Mouse (Mus musculus) A20 (cell line): Measurements from ENCODE around the gene Pld1.

Source experiments
- DNase-seq: peaks from one replicate; pipeline ENCODE4 v3.0.0-alpha.2; 2011; ENCODE audit warnings: low read depth, low spot score

Pld1 gene

DNA sequence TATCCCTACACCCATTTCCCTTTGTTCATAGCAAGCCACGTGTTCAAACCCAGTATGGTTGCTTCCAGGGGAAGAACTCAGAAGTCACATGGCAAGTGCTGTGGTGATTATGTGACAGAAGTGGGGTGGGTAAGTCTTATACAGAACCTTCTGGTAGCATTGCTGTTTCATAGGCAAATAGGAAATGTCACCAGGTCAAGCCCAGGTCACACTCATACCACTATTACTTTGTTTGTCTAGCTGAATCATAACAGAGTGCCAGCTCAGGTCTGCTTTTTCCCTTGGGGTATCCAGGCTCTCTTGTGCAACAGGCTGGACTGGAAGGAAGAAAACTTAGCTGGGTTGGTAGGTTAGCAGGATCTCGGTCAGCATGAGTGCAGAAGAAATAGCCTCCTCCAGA is 219.5 kb downstream of the Pld1 start:
- no peak for DNase-seq

DNA sequence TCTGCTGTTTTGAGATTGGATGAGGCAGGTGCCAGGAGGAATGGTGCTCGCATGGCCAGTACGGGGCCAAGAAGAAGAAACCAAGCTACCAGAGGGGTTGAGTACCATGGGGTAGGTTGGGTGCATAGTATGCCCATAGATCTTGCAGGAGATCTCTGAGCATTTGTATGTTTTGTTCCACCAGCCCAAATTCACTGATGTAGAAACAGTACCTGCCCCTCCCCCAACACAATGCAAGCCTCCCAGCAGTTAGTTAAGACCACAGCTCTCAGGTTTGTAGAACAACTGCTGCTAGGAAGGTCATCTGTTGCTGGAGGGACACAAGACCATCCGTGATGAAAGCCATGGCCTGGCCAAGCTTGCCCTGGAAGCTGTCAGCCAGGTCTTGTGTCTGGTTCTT is 220.4 kb downstream of the Pld1 start:
- no peak for DNase-seq

DNA sequence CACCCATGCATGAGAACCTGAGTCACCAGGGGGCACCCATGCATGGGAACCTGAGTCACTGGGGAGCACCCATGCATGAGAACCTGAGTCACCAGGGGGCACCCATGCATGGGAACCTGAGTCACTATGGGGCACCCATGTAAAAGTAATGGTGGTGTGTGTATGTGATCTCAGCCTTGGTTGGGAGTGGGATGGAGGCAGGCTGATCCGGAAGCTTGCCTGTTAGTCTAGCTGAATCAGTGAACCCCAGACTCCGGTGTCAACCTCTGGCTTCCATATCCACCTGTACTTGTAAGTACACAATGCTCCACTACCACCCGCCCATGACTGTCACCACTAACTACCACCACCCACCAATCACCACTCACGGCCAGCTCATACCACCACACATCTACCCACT is 223.9 kb downstream of the Pld1 start:
- DNase-seq, result no peak

DNA sequence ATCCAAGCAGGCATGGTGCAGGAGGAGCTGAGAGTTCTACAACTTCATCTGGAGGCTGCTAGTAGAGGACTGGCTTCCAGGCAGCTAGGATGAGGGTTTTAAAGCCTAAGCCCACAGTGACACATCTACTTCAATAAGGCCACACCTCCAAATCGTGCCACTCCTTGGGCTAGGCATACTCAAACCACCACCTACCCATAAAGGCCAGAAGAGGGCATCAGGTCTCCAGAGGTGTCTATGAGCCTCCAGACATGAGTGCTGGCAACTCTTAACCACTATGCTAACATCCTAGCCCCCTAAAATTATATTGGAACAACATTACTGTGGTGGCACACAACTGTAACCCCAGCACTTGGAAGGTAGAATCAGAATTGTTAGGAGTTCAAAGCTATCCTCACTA is 226.2 kb downstream of the Pld1 start:
- no peak for DNase-seq

DNA sequence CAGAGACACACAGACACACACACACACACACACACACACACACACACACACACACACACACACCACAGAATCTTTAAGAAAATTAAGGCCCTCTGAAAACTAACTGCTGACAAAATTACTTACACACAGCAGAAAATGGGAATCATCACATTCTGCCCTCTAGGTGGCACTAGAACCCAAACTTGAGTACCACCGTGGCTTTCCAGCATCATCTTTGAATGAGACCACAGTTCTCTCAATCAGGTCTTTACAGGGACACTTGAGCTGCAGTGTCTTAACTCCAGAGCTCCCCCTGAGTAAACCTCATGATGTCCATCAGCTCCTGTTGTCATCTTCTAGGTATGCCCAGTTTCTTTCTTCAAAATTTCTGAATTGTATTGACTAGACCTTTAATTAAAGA is 227.1 kb downstream of the Pld1 start:
- no peak for DNase-seq

DNA sequence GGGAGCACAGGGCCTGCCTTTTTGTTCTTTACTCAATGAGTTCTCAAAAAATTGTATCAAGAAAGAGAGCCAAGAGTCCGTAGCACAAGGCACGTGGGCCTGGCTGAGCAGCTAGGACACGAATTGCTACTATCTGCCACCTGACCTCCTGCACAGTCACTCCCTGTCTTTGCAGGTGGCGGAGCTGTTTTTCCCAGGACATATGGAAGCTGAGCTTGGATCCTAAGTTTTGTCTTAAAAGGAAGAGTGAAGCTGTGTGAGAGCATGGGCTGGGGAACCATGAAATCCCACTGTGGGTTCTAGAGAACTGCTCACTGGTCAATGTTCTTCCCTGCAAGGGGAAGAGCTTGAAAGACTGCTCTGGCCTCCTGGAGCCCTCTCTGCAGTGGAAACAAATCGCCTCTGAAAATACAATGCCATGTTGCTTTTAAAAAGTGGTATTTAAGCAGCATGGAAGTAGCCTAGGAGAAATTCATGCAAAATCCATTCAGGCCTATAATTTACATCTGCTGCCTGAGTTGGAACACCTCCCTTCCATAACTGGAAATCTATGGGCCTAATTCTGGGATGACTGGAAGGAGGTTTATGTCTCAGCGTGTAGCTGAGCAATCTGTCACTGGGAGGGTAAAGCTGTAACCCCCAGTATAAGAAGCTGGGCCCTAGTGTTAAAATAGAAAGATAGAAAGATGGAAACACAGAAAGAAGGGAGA is 229.5 kb downstream of the Pld1 start:
- no peak for DNase-seq

DNA sequence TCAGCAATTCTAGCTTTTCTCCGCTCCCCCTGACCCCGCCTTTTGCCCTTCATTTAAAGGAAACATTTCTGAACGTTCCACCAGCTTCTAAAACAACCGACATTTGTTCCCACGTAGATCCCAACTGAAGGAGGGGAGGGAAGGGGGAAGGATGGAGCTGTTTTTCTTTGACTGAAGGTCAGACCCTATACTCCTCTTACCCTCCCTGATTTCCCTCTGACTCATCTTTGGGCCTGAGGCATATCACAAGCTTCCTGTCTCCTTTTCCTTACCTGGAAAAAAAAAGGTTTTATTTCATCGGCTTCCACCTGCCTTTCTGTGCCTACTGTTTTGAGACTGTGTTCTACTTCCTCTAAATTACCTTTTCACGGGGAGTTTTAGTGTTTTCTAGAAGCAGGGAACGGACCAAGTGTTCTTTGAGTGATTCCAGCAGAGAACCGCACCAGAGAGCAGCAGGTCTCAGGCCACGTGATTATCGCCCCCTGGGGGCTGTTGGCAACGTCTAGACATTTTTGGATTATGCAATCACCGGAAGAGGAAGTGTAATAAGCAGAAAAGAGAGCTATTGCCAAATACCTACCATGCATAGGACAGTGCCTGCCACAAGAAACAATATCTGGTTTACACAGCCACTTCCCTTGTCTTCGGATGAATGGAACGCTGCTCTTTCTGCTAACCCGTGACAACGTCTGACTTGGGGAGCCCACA is 232.6 kb downstream of the Pld1 start:
- DNase-seq, result no peak

DNA sequence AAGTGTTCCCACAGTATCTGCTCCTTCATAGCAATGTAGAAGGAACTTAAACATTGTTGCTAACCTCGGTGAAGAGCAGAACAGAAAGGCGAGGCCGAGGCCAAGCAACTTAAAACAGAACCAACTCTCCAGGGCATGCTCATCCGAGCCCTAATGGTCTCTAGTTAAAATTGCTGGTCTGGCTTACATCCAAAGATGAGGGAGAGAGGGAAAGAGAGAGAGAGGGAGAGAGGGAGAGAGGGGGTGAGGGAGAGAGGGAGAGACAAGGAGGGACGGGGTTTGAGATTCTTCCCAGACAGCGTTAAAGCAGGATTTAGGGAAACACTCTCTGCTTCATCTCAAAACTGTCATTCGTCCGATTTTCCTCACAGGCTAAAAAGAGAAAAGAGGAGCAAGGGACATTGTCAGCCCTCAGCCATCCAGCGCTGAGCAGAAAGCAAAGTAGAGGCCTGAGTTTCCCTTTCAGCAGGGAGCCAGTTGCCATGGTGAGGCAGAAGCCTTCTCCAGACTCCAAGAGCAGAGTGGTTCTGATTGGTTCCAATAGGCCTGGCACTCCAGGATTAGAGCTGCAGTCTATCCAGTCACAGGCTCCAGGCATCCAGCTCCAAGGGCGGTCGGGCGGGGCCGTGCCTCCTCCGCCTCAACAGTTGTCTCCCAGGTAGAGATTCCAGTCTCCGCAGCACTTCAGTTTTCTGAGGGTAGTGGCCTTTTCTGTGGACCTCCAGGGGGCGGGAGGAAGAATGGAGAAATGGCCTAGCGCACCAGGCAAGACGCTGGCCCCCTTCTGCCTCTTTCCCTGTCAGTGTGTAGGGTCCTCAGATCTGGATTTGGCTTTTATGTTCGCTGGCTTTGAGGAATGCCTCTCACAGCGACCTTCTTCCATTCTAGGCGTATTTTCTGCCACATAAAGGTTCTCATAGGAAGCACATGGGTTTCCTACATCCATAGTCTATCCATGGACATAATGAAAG is 237.8 kb downstream of the Pld1 start:
- no peak for DNase-seq

DNA sequence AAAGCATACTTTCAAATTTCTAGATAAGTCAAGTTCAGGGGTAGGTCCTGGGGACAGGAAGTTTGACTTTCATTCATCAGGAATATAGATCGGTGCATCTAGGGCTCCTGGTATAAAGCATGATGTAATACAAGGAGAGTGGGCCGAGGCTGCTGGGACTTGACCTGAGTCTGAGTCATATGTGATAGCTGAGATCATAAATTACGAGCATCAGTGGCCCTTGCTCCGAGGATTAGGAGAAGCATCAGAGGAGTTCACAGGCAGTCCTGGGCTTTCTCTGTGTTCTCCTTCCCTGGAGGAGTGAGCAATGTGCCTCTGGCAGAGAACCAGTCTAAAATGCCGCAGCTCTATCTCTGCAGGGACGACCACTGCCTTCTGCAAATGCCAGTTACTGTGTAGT is 239.8 kb downstream of the Pld1 start:
- DNase-seq, result no peak
